Mouse (Mus musculus) kidney, embryonic 16.5 days (tissue): ENCODE results near the gene Srrm2. TPM values are rescaled to one million over a fixed set of nuclear protein-coding genes. Genes with fewer than 3 reads are reported as not detected.
A peak's percentile ranks its signal among the peaks of the same experiment; 100 is the strongest.
"Not testable (repeated sequence)": the region's sequence is repeated elsewhere in the genome, so short reads cannot be mapped to it uniquely, and the experiment has no call there.

Experiments used
- ATAC-seq: fragments of 200-750 bp; cut with Nextera tagmentation; 2 replicates; pipeline ENCODE4 v1.8.0; 2017; ENCODE audit warnings: moderate TSS enrichment; ENCODE audit not compliant: low FRiP score, low TSS enrichment
- H3K27ac ChIP-seq: fragments of 300-500 bp; sonication (generic); 2 replicates; pipeline ENCODE4 v1.5.1; 2014; ENCODE audit warnings: low read length
- H3K27me3 ChIP-seq: fragments of 300-500 bp; sonication (generic); 2 replicates; pipeline ENCODE4 v1.6.1; 2014; ENCODE audit warnings: low read length, control low read depth, mixed read lengths; ENCODE audit not compliant: insufficient read depth
- H3K36me3 ChIP-seq: fragments of 300-500 bp; sonication (generic); 2 replicates; pipeline ENCODE4 v1.6.1; 2014; ENCODE audit warnings: low read length, control low read depth, mixed read lengths; ENCODE audit not compliant: insufficient read depth
- H3K4me1 ChIP-seq: fragments of 300-500 bp; sonication (generic); 2 replicates; pipeline ENCODE4 v1.6.1; 2014; ENCODE audit warnings: low read length, control low read depth, mixed read lengths; ENCODE audit not compliant: insufficient read depth
- H3K4me2 ChIP-seq: fragments of 300-500 bp; sonication (generic); replicated peaks from 2 replicates; pipeline ENCODE4 v1.6.1; 2014; ENCODE audit warnings: low read depth, low read length
- H3K4me3 ChIP-seq: fragments of 300-500 bp; sonication (generic); 2 replicates; pipeline ENCODE4 v1.5.1; 2014; ENCODE audit warnings: mild to moderate bottlenecking, low read length
- H3K9ac ChIP-seq: fragments of 300-500 bp; sonication (generic); replicated peaks from 2 replicates; pipeline ENCODE4 v1.6.1; 2014; ENCODE audit warnings: low read length
- H3K9me3 ChIP-seq: fragments of 300-500 bp; sonication (generic); 2 replicates; pipeline ENCODE4 v1.6.1; 2016; ENCODE audit warnings: low read length, control low read depth
- WGBS: fragments of 180-500 bp; shearing (Covaris S2); extraction: QIAGEN DNeasy Blood & Tissue Kit; methylation state at CpG from one replicate; pipeline ENCODE4 v1.1.7; 2014; 5-methylcytosine and 5-hydroxymethylcytosine counted together
- polyA plus RNA-seq: library from polyadenylated mRNA; unstranded; fragments of >200 nt; fragmentation: Nextera tagmentation; extraction: Ambion mirVana; gene quantifications from 2 replicates; pipeline ENCODE4 v1.2.1, GENCODE M21; 2015

Srrm2 gene
- polyA plus RNA-seq, 1 experiment from 2014 or later = 411 TPM

- H3K4me3 ChIP-seq = no peak overlapping the region
Observed at GRCm38 (mm10) chr17:23760231-23760630, 30.1 kb upstream of the Srrm2 start.

GRCm38 (mm10) chr17:23761155-23761554, 29.2 kb upstream of the Srrm2 start:
- no peak overlapping the region for H3K4me3 ChIP-seq
- no peak overlapping the region for H3K4me2 ChIP-seq
- ATAC-seq = no peak
- no peaks in the 10 kb centered on the region for H3K27me3 ChIP-seq
- no peaks in the 10 kb centered on the region for H3K4me1 ChIP-seq
- H3K27ac ChIP-seq = no peak overlapping the region
- WGBS = 99% methylated on average over 3 of the region's 3 CpGs
- H3K36me3 ChIP-seq = peaks cover 63% of the 10 kb centered on the region
- no peaks in the 10 kb centered on the region for H3K9me3 ChIP-seq
- no peak overlapping the region for H3K9ac ChIP-seq

More at GRCm38 (mm10) chr17:23760231-23760630, 30.1 kb upstream of the Srrm2 start:
- H3K27me3 ChIP-seq = no peaks in the 10 kb centered on the region
- peaks cover 72% of the 10 kb centered on the region for H3K36me3 ChIP-seq
- WGBS = 92% methylated on average over 9 of the region's 9 CpGs
- no peaks in the 10 kb centered on the region for H3K9me3 ChIP-seq
- H3K9ac ChIP-seq = no peak overlapping the region
- H3K27ac ChIP-seq = no peak overlapping the region
- no peaks in the 10 kb centered on the region for H3K4me1 ChIP-seq
- H3K4me2 ChIP-seq = no peak overlapping the region
- ATAC-seq = no peak

DNA sequence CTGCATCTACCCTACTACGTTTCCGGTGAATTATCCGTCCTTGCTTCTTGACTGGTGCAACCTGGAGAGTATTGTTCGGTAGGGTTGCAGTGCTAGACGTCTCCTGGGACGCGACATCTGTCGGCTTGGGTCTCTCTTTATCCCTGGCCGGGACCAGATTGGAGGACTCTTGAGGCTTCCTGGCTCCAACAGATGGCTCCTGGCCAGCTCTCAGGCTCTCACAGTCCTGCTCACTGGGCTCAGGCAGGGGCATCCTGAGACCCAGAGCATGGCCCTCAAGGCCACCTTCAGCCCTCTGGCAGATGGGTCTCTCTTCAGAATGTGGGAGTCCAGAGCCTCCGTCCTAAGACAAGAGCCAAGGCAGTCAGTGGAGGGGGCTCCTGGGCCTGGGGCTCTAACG, 27.4 kb upstream of the Srrm2 start:
- no peaks in the 10 kb centered on the region for H3K9me3 ChIP-seq
- no peak overlapping the region for H3K27ac ChIP-seq
- no peak overlapping the region for H3K9ac ChIP-seq
- 90% methylated on average over 11 of the region's 11 CpGs for WGBS
- no peak overlapping the region for H3K4me3 ChIP-seq
- no peaks in the 10 kb centered on the region for H3K4me1 ChIP-seq
- peaks cover 49% of the 10 kb centered on the region for H3K36me3 ChIP-seq
- no peak for ATAC-seq
- H3K4me2 ChIP-seq = no peak overlapping the region
- no peaks in the 10 kb centered on the region for H3K27me3 ChIP-seq

DNA sequence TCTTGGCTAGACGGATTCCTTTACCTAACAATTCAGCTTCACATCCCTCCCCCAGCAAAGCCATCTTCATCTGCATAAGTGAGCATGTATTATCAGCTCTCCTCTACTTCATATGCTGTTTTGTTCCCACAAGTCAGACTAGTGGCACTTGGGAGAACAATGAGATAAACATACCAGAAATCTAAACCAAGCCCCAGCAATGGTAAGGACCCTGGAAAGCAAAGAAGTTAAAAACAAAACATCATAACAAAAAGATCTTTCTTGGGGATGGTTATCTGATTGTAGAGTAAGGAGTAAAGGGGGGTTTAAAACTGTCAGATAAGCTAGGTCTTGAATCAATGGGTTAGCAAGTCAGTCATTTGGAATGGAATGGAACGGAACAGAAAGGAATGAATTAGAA, 19.8 kb upstream of the Srrm2 start:
- Histone ChIP-seq H3K36me3 (0 out of 2 replicates have a peak, but pooled peaks cover 4% of the 10 kb centered on the region), H3K4me1 (peaks cover 14% of the 10 kb centered on the region), H3K4me3 (peak overlapping the region; percentile 95), H3K27me3 (no peaks in the 10 kb centered on the region), H3K9me3 (no peaks in the 10 kb centered on the region), H3K4me2 (peak overlapping the region; percentile 87), H3K27ac (peak overlapping the region; percentile 90), H3K9ac (peak overlapping the region; percentile 96)
- WGBS = 22% methylated on average over 2 of the region's 2 CpGs
- no peak for ATAC-seq

- Histone ChIP-seq H3K9me3 (no peaks in the 10 kb centered on the region), H3K36me3 (0 out of 2 replicates have a peak, but pooled peaks cover 4% of the 10 kb centered on the region), H3K27ac (peak overlapping the region; percentile 90), H3K27me3 (no peaks in the 10 kb centered on the region), H3K4me1 (peaks cover 14% of the 10 kb centered on the region), H3K9ac (peak overlapping the region; percentile 96), H3K4me2 (peak overlapping the region; percentile 87), H3K4me3 (peak overlapping the region; percentile 95)
- WGBS = under 1% methylated on average over 19 of the region's 19 CpGs
- no peak; the same call in 1 of the 2 replicates for ATAC-seq
Observed at GRCm38 (mm10) chr17:23770896-23771283, 19.4 kb upstream of the Srrm2 start.

DNA sequence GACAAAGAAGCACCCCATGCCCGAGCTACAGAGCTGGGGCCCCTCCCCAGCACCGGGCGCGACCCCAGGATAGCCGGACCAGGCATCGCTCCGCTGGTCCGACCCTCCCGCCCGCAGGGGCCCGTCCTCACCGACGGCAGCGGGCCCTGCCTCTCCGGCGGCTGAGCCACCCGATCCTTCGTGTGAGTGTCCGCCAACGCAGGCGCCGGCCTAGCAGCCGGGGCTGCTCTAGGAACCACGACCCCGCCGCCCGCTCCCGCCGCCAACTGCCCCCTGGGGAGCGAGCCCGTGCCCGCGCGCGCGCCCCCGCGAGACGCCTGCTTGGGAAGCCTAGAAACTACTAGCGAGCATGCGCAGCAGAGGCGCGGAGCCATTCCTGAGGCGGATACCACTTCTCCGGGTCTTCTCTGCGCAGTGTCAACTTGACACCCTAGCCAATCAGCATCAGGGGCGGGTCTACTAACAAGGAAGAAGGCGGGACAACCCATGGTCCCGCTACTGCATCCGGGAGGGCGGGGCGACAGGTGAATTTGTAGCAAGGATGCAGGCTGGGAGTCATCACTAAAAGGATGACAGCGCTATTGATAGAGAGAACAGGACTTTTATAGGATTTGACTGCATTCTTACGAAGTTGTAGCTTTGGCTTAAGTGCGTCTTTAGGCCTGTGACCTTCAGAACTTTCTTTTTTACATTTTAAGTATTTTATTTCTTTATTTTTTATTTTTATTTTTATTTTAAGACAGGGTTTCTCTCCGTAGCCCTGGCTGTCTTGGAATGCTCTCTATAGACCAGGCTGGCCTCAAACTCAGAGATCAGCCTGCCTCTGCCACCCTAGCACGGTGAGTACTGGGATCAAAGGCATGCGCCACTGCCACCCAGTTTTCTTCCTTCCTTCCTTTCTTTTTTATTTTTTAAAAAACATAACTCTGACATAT, 18.8 kb upstream of the Srrm2 start, which contains the start of gene Flywch1:
Gene Flywch1 (minus strand): TSS at position 319 of the 935 bp plus-strand sequence.
- H3K9ac ChIP-seq = peak within 1 kb of the TSS; percentile 96
- H3K36me3 ChIP-seq = 0 out of 2 replicates have a peak, but pooled peaks cover 4% of the 10 kb centered on the region
- H3K9me3 ChIP-seq = no peaks in the 10 kb centered on the region
- peaks cover 14% of the 10 kb centered on the region for H3K4me1 ChIP-seq
- ATAC-seq = peak; percentile 98
- H3K27me3 ChIP-seq = no peaks in the 10 kb centered on the region
- H3K4me2 ChIP-seq = peak within 1 kb of the TSS; percentile 87
- H3K27ac ChIP-seq = peak within 1 kb of the TSS; percentile 90
- peak within 1 kb of the TSS; percentile 95 for H3K4me3 ChIP-seq
- 3% methylated on average over 58 of the region's 58 CpGs for WGBS

DNA sequence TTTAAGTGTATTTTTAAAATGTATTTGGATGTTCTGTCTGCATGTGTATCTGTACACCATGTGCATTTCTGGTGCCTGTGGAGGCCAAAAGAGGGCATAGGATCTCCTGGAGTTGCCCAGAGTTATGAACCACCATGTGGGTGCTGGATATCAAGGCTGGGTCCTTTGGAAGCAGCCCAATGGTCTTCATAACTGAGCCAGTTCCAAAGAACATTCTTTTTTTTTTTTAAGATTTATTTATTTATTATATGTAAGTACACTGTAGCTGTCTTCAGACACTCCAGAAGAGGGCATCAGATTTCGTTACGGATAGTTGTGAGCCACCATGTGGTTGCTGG, 18.1 kb upstream of the Srrm2 start:
- peaks cover 14% of the 10 kb centered on the region for H3K4me1 ChIP-seq
- not testable (repeated sequence) for H3K9ac ChIP-seq, H3K4me3 ChIP-seq, H3K9me3 ChIP-seq, H3K27me3 ChIP-seq, H3K36me3 ChIP-seq, H3K4me2 ChIP-seq, ATAC-seq, H3K27ac ChIP-seq
- WGBS = 90% methylated on average over 2 of the region's 2 CpGs

DNA sequence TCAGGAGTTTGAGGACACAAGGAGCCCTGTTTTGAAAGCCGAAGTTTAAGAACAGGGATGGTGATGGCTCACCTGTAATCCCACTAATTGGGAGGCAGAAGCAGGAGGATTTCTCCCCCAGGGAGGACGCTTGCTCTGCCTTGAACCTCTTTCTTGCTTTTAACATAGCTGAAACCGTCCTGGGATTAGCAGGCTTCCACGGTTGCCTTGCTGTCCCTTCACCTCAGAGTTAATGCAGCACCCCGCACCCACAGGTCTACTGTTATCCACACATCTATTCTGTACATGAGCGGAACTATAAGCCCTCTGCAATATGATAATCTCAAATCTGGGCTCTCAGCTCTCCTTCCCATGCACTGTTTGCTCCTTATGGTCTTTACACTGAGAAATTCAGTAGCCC, 16.7 kb upstream of the Srrm2 start:
- Histone ChIP-seq H3K27me3 (no peaks in the 10 kb centered on the region), H3K4me2 (no peak overlapping the region), H3K36me3 (no peaks in the 10 kb centered on the region), H3K4me1 (peaks cover 14% of the 10 kb centered on the region), H3K9ac (no peak overlapping the region; the same call in 1 of the 2 replicates), H3K27ac (no peak overlapping the region), H3K9me3 (no peaks in the 10 kb centered on the region), H3K4me3 (no peak overlapping the region)
- ATAC-seq = no peak
- WGBS = 63% methylated on average over 6 of the region's 6 CpGs

- Histone ChIP-seq H3K4me2 (no peak overlapping the region), H3K4me1 (peaks cover 14% of the 10 kb centered on the region), H3K9ac (no peak overlapping the region; the same call in 1 of the 2 replicates), H3K4me3 (no peak overlapping the region), H3K27me3 (no peaks in the 10 kb centered on the region), H3K9me3 (no peaks in the 10 kb centered on the region), H3K36me3 (no peaks in the 10 kb centered on the region), H3K27ac (no peak overlapping the region)
- peak; percentile 56 for ATAC-seq
- WGBS = 2% methylated on average over 12 of the region's 12 CpGs
Observed at GRCm38 (mm10) chr17:23774090-23774489, 16.2 kb upstream of the Srrm2 start.

DNA sequence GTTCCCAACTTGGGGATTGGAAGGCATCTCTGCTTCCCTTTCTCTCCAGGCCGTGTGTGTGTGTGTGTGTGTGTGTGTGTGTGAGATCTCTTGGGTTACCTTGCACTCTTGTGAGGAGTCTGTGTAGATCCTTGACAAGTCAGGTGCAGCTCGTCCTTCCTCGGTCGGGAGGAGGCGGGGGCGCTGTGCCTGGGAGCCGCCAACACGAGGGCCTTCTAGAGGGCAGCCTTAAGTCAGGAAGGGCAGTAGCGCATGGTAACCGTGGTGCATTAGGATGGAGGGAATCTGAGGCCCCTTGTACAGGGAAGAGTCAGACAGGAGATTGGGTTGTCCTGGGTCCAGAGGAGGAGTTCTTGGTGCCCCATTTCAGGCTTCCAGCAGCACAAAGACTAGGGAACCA, 14.1 kb upstream of the Srrm2 start:
- Histone ChIP-seq H3K9ac (no peak overlapping the region), H3K27ac (no peak overlapping the region), H3K4me3 (no peak overlapping the region), H3K4me1 (peaks cover 4% of the 10 kb centered on the region; the same call in 1 of the 2 replicates), H3K4me2 (no peak overlapping the region), H3K9me3 (no peaks in the 10 kb centered on the region), H3K27me3 (no peaks in the 10 kb centered on the region), H3K36me3 (no peaks in the 10 kb centered on the region)
- WGBS = 75% methylated on average over 10 of the region's 10 CpGs
- no peak for ATAC-seq
